Mouse (Mus musculus): Measurements from ENCODE around the gene Sec22b. TPM values are rescaled to one million over a fixed set of nuclear protein-coding genes. Genes with fewer than 3 reads are reported as not detected.
A peak's percentile ranks its signal among the peaks of the same experiment; 100 is the strongest.

The Sec22b gene
- polyA plus RNA-seq, 1 experiment from 2014 or later: 89.3 TPM

- no peak overlapping the region for H3K27ac ChIP-seq
- no peak overlapping the region for H3K4me2 ChIP-seq
- no peak overlapping the region for H3K4me3 ChIP-seq
- ATAC-seq (replicated peaks): no peak
- H3K4me1 ChIP-seq: peaks cover 8% of the 10 kb centered on the region
- H3K27me3 ChIP-seq (replicated peaks): peaks cover 3% of the 10 kb centered on the region; the same call in 1 of the 2 replicates
- no peaks in the 10 kb centered on the region for H3K9me3 ChIP-seq
- no peak overlapping the region for H3K9ac ChIP-seq
- WGBS: 25% methylated on average over 4 of the region's 4 CpGs
- H3K36me3 ChIP-seq (replicated peaks): no peaks in the 10 kb centered on the region
Measured at GRCm38 (mm10) chr3:97946439-97946838, 45.4 kb downstream of the Sec22b start.

- Histone ChIP-seq H3K9ac (no peak overlapping the region), H3K4me2 (no peak overlapping the region), H3K27me3 (replicated peaks) (no peaks in the 10 kb centered on the region; the same call in 1 of the 2 replicates), H3K36me3 (replicated peaks) (no peaks in the 10 kb centered on the region), H3K4me3 (no peak overlapping the region), H3K9me3 (no peaks in the 10 kb centered on the region), H3K4me1 (no peaks in the 10 kb centered on the region), H3K27ac (no peak overlapping the region)
- no peak for ATAC-seq (replicated peaks)
- 87% methylated on average over 2 of the region's 2 CpGs for WGBS
Measured at GRCm38 (mm10) chr3:97948518-97948917, 47.5 kb downstream of the Sec22b start.

GRCm38 (mm10) chr3:97949946-97950345, 49.0 kb downstream of the Sec22b start:
- Histone ChIP-seq H3K27me3 (replicated peaks) (no peaks in the 10 kb centered on the region; the same call in 1 of the 2 replicates), H3K9ac (no peak overlapping the region), H3K4me2 (no peak overlapping the region), H3K36me3 (replicated peaks) (no peaks in the 10 kb centered on the region), H3K27ac (no peak overlapping the region), H3K4me1 (no peaks in the 10 kb centered on the region), H3K4me3 (no peak overlapping the region), H3K9me3 (no peaks in the 10 kb centered on the region)
- ATAC-seq (replicated peaks): no peak
- 74% methylated on average over 5 of the region's 5 CpGs for WGBS

GRCm38 (mm10) chr3:97951134-97951533, 50.1 kb downstream of the Sec22b start:
- Histone ChIP-seq H3K4me3 (no peak overlapping the region), H3K36me3 (replicated peaks) (no peaks in the 10 kb centered on the region), H3K9me3 (no peaks in the 10 kb centered on the region), H3K27me3 (replicated peaks) (no peaks in the 10 kb centered on the region; the same call in 1 of the 2 replicates), H3K27ac (no peak overlapping the region), H3K9ac (no peak overlapping the region), H3K4me1 (no peaks in the 10 kb centered on the region), H3K4me2 (no peak overlapping the region)
- 85% methylated on average over 3 of the region's 3 CpGs for WGBS
- no peak for ATAC-seq (replicated peaks)

GRCm38 (mm10) chr3:97953196-97953595, 52.2 kb downstream of the Sec22b start:
- H3K36me3 ChIP-seq (replicated peaks): no peaks in the 10 kb centered on the region
- H3K4me3 ChIP-seq: no peak overlapping the region
- no peak overlapping the region for H3K9ac ChIP-seq
- no peaks in the 10 kb centered on the region for H3K27me3 ChIP-seq (replicated peaks)
- no peaks in the 10 kb centered on the region for H3K4me1 ChIP-seq
- ATAC-seq (replicated peaks): no peak
- H3K4me2 ChIP-seq: no peak overlapping the region
- WGBS: 72% methylated on average over 2 of the region's 2 CpGs
- no peaks in the 10 kb centered on the region for H3K9me3 ChIP-seq
- H3K27ac ChIP-seq: no peak overlapping the region

GRCm38 (mm10) chr3:97956322-97956721, 55.3 kb downstream of the Sec22b start:
- no peaks in the 10 kb centered on the region for H3K27me3 ChIP-seq (replicated peaks)
- H3K4me2 ChIP-seq: no peak overlapping the region
- H3K27ac ChIP-seq: no peak overlapping the region
- peaks cover 8% of the 10 kb centered on the region for H3K4me1 ChIP-seq
- H3K36me3 ChIP-seq (replicated peaks): no peaks in the 10 kb centered on the region
- no peaks in the 10 kb centered on the region for H3K9me3 ChIP-seq
- no peak overlapping the region for H3K9ac ChIP-seq
- 40% methylated on average over 6 of the region's 6 CpGs for WGBS
- no peak overlapping the region for H3K4me3 ChIP-seq
- no peak for ATAC-seq (replicated peaks)

- no peaks in the 10 kb centered on the region for H3K36me3 ChIP-seq (replicated peaks)
- H3K4me2 ChIP-seq: no peak overlapping the region
- no peaks in the 10 kb centered on the region for H3K27me3 ChIP-seq (replicated peaks)
- no peak overlapping the region for H3K9ac ChIP-seq
- peaks cover 10% of the 10 kb centered on the region for H3K4me1 ChIP-seq
- H3K4me3 ChIP-seq: no peak overlapping the region
- WGBS: 79% methylated on average over 1 of the region's 1 CpGs
- H3K27ac ChIP-seq: no peak overlapping the region
- no peak for ATAC-seq (replicated peaks)
- H3K9me3 ChIP-seq: no peaks in the 10 kb centered on the region
Measured at GRCm38 (mm10) chr3:97956926-97957325, 55.9 kb downstream of the Sec22b start.

GRCm38 (mm10) chr3:97960783-97961594, 60.0 kb downstream of the Sec22b start:
- no peak overlapping the region for H3K9ac ChIP-seq
- no peaks in the 10 kb centered on the region for H3K36me3 ChIP-seq (replicated peaks)
- H3K4me3 ChIP-seq: no peak overlapping the region
- WGBS: 51% methylated on average over 14 of the region's 14 CpGs
- H3K4me1 ChIP-seq: peaks cover 10% of the 10 kb centered on the region
- H3K27me3 ChIP-seq (replicated peaks): no peaks in the 10 kb centered on the region
- no peak overlapping the region for H3K4me2 ChIP-seq
- peak; percentile 56 for ATAC-seq (replicated peaks)
- H3K27ac ChIP-seq: no peak overlapping the region
- no peaks in the 10 kb centered on the region for H3K9me3 ChIP-seq

- no peak overlapping the region for H3K9ac ChIP-seq
- no peaks in the 10 kb centered on the region for H3K9me3 ChIP-seq
- no peak overlapping the region for H3K27ac ChIP-seq
- H3K27me3 ChIP-seq (replicated peaks): no peaks in the 10 kb centered on the region
- no peaks in the 10 kb centered on the region for H3K36me3 ChIP-seq (replicated peaks)
- H3K4me3 ChIP-seq: no peak overlapping the region
- no peak overlapping the region for H3K4me2 ChIP-seq
- peaks cover 10% of the 10 kb centered on the region for H3K4me1 ChIP-seq
- 70% methylated on average over 6 of the region's 6 CpGs for WGBS
- ATAC-seq (replicated peaks): no peak
Measured at GRCm38 (mm10) chr3:97961962-97962361, 61.0 kb downstream of the Sec22b start.

- Histone ChIP-seq H3K27ac (no peak overlapping the region), H3K9me3 (no peaks in the 10 kb centered on the region), H3K9ac (no peak overlapping the region), H3K4me2 (no peak overlapping the region), H3K4me3 (no peak overlapping the region), H3K27me3 (replicated peaks) (no peaks in the 10 kb centered on the region), H3K4me1 (peaks cover 10% of the 10 kb centered on the region), H3K36me3 (replicated peaks) (no peaks in the 10 kb centered on the region)
- WGBS: 88% methylated on average over 14 of the region's 14 CpGs
- no peak for ATAC-seq (replicated peaks)
Measured at GRCm38 (mm10) chr3:97964878-97965353, 63.9 kb downstream of the Sec22b start.

GRCm38 (mm10) chr3:97967627-97968026, 66.6 kb downstream of the Sec22b start:
- no peak for ATAC-seq (replicated peaks)
- Histone ChIP-seq H3K9ac (no peak overlapping the region), H3K27me3 (replicated peaks) (no peaks in the 10 kb centered on the region), H3K4me2 (no peak overlapping the region), H3K36me3 (replicated peaks) (no peaks in the 10 kb centered on the region), H3K27ac (no peak overlapping the region), H3K4me1 (no peaks in the 10 kb centered on the region), H3K4me3 (no peak overlapping the region), H3K9me3 (no peaks in the 10 kb centered on the region)
- WGBS: 69% methylated on average over 2 of the region's 2 CpGs

- no peak for ATAC-seq (replicated peaks)
- 89% methylated on average over 2 of the region's 2 CpGs for WGBS
- Histone ChIP-seq H3K9me3 (no peaks in the 10 kb centered on the region), H3K27ac (no peak overlapping the region), H3K4me1 (no peaks in the 10 kb centered on the region), H3K36me3 (replicated peaks) (no peaks in the 10 kb centered on the region), H3K4me2 (no peak overlapping the region), H3K4me3 (no peak overlapping the region), H3K27me3 (replicated peaks) (no peaks in the 10 kb centered on the region), H3K9ac (no peak overlapping the region)
Measured at GRCm38 (mm10) chr3:97968191-97968590, 67.2 kb downstream of the Sec22b start.

- H3K27me3 ChIP-seq (replicated peaks): no peaks in the 10 kb centered on the region
- no peaks in the 10 kb centered on the region for H3K9me3 ChIP-seq
- no peak overlapping the region for H3K4me2 ChIP-seq
- no peaks in the 10 kb centered on the region for H3K4me1 ChIP-seq
- no peak overlapping the region for H3K27ac ChIP-seq
- no peaks in the 10 kb centered on the region for H3K36me3 ChIP-seq (replicated peaks)
- no peak for ATAC-seq (replicated peaks)
- 83% methylated on average over 1 of the region's 1 CpGs for WGBS
- no peak overlapping the region for H3K9ac ChIP-seq
- H3K4me3 ChIP-seq: no peak overlapping the region
Measured at GRCm38 (mm10) chr3:97969019-97969418, 68.0 kb downstream of the Sec22b start.

Data from midbrain, embryonic 15.5 days (tissue).